Mouse (Mus musculus): Measurements from ENCODE around the gene Catip. TPM values are rescaled to one million over a fixed set of nuclear protein-coding genes. Genes with fewer than 3 reads are reported as not detected.
A peak's percentile ranks its signal among the peaks of the same experiment; 100 is the strongest.
"Not testable (repeated sequence)": the region's sequence is repeated elsewhere in the genome, so short reads cannot be mapped to it uniquely, and the experiment has no call there.

Gene Catip
- polyA plus RNA-seq, 1 experiment from 2014 or later, result 1.2 TPM

DNA sequence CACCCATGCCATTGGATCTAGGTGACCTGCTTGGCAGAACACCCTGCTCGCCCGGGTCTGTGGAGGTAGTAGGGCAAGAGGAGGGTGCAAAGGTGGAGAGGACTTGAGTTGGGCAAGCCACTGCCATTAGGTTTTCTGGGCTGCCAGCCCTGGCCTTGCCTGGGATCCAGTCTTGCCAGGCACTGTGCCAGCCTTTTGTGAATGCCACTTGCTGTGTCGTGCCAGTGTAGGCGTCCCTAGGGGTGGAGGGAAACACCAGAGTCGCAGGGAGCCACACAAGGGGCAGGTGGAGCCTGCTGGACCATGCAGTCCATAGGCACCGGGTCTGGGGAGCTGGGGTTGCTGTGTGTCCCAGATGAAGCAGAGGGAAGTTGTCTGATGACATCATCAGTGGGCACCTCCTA, 21.5 kb upstream of the Catip start:
- Histone ChIP-seq H3K4me2 (ENCODE audit: low read length) (no peak overlapping the region), H3K36me3 (ENCODE audit: control insufficient read depth, insufficient read depth) (no peaks in the 10 kb centered on the region), H3K4me3 (replicated peaks; ENCODE audit: low read length) (no peak overlapping the region), H3K9me3 (ENCODE audit: control insufficient read depth, low read length) (no peaks in the 10 kb centered on the region), H3K27me3 (replicated peaks; ENCODE audit: control insufficient read depth, insufficient read depth, low read length) (no peaks in the 10 kb centered on the region), H3K27ac (ENCODE audit: low read length) (no peak overlapping the region), H3K9ac (replicated peaks; ENCODE audit: low read depth, low read length) (no peak overlapping the region), H3K4me1 (replicated peaks; ENCODE audit: control insufficient read depth, insufficient read depth, low read length) (peaks cover 6% of the 10 kb centered on the region)
- ATAC-seq, result peak; percentile 21; the same call in 1 of the 2 replicates
- 76% methylated on average over 6 of the region's 6 CpGs for WGBS

DNA sequence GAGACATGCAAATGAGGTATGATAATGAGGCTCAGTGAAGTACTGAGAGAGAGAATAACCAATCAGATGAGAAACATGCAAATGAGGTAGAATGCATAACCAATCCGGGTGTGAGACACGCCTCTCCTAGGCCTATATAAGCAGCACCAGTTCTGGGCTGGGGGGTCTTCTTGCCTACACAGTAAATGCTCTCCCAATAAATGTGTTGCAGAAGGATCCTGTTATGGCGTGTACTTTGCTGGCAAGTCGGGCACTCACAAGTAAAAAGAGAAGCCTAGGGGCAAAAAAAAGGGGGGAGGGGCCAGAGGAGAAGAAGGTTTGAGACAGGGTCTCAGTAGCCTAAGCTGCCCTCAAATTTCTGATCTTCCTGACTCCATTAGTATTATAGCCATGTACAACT, 20.9 kb upstream of the Catip start:
- ATAC-seq; H3K4me3 ChIP-seq (replicated peaks; ENCODE audit: low read length); H3K4me1 ChIP-seq (replicated peaks; ENCODE audit: control insufficient read depth, insufficient read depth, low read length); H3K9me3 ChIP-seq (ENCODE audit: control insufficient read depth, low read length); H3K27ac ChIP-seq (ENCODE audit: low read length); H3K9ac ChIP-seq (replicated peaks; ENCODE audit: low read depth, low read length); H3K36me3 ChIP-seq (ENCODE audit: control insufficient read depth, insufficient read depth); H3K27me3 ChIP-seq (replicated peaks; ENCODE audit: control insufficient read depth, insufficient read depth, low read length); H3K4me2 ChIP-seq (ENCODE audit: low read length): not testable (repeated sequence)
- 92% methylated on average over 4 of the region's 4 CpGs for WGBS

DNA sequence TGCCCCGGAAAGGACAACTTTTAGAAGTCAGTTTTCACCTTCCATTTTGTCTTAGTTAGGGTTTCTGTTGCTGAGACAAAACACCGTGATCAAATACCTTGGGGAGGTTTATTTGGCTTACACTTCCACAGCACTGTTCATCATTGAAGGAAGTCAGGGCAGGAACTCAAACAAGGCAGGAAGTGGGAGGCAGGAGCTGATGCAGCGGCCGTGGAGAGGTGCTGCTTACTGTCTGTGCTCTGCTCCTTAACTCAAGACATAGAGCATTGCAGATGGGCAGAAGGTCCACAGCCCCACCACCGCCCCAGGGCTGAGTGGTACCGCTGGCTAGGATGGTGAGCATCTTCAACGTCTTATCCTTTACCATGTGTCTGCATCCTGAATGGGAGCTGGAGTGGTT, 20.0 kb upstream of the Catip start:
- peaks cover 6% of the 10 kb centered on the region for H3K4me1 ChIP-seq (replicated peaks; ENCODE audit: control insufficient read depth, insufficient read depth, low read length)
- no peaks in the 10 kb centered on the region for H3K36me3 ChIP-seq (ENCODE audit: control insufficient read depth, insufficient read depth)
- ATAC-seq, result no peak
- no peak overlapping the region for H3K4me2 ChIP-seq (ENCODE audit: low read length)
- WGBS, result 89% methylated on average over 7 of the region's 7 CpGs
- no peak overlapping the region for H3K4me3 ChIP-seq (replicated peaks; ENCODE audit: low read length)
- H3K27me3 ChIP-seq (replicated peaks; ENCODE audit: control insufficient read depth, insufficient read depth, low read length), result no peaks in the 10 kb centered on the region
- no peak overlapping the region for H3K27ac ChIP-seq (ENCODE audit: low read length)
- H3K9ac ChIP-seq (replicated peaks; ENCODE audit: low read depth, low read length), result no peak overlapping the region
- H3K9me3 ChIP-seq (ENCODE audit: control insufficient read depth, low read length), result no peaks in the 10 kb centered on the region

DNA sequence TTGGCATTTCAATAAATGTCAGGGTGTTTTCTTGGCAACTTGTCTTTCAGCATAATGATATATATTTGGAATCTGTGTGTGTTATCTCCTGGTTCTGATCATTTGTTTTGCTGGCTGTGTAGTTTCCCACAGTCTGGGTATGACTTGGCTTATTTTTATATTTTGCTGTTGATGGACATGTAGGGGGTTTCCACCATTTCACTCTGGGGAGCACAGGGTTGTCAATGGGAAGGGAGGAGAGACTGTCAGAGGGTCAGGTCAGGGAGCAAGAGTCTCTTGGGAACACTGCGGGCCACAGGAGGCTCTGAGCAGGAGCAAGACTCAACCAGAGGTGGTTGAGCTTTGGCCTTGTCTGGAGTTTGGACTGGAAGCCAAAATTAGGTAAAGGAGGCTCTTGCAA, 19.6 kb upstream of the Catip start:
- Histone ChIP-seq H3K4me1 (replicated peaks; ENCODE audit: control insufficient read depth, insufficient read depth, low read length) (peaks cover 3% of the 10 kb centered on the region), H3K27me3 (replicated peaks; ENCODE audit: control insufficient read depth, insufficient read depth, low read length) (no peaks in the 10 kb centered on the region), H3K27ac (ENCODE audit: low read length) (no peak overlapping the region), H3K36me3 (ENCODE audit: control insufficient read depth, insufficient read depth) (no peaks in the 10 kb centered on the region), H3K9me3 (ENCODE audit: control insufficient read depth, low read length) (no peaks in the 10 kb centered on the region), H3K4me2 (ENCODE audit: low read length) (no peak overlapping the region), H3K4me3 (replicated peaks; ENCODE audit: low read length) (no peak overlapping the region), H3K9ac (replicated peaks; ENCODE audit: low read depth, low read length) (no peak overlapping the region)
- 97% methylated on average over 1 of the region's 1 CpGs for WGBS
- ATAC-seq, result no peak

DNA sequence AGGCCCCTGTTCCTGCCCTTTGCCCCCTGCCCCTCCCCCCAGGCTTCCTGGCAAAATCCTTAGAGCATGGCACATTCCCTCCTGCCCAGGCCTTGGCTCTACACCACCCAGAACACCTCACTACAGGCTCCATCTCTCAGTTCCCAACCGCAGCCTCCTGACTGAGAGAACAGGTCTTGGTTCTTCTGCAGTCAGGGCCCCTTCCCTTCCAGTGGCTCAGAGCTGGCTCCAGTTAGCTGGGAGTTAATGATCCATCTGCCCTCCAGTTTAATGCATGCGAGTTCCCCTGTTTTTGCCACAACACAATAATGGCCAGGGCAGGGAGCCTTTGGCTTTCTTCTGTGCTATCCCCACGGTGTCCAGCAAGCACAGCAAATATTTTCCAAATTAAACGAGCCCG, 18.7 kb upstream of the Catip start:
- Histone ChIP-seq H3K27me3 (replicated peaks; ENCODE audit: control insufficient read depth, insufficient read depth, low read length) (no peaks in the 10 kb centered on the region), H3K9ac (replicated peaks; ENCODE audit: low read depth, low read length) (no peak overlapping the region), H3K9me3 (ENCODE audit: control insufficient read depth, low read length) (no peaks in the 10 kb centered on the region), H3K27ac (ENCODE audit: low read length) (no peak overlapping the region), H3K4me1 (replicated peaks; ENCODE audit: control insufficient read depth, insufficient read depth, low read length) (no peaks in the 10 kb centered on the region; the same call in 1 of the 2 replicates), H3K4me3 (replicated peaks; ENCODE audit: low read length) (no peak overlapping the region), H3K4me2 (ENCODE audit: low read length) (no peak overlapping the region), H3K36me3 (ENCODE audit: control insufficient read depth, insufficient read depth) (no peaks in the 10 kb centered on the region)
- no peak for ATAC-seq
- WGBS, result 50% methylated on average over 5 of the region's 5 CpGs

DNA sequence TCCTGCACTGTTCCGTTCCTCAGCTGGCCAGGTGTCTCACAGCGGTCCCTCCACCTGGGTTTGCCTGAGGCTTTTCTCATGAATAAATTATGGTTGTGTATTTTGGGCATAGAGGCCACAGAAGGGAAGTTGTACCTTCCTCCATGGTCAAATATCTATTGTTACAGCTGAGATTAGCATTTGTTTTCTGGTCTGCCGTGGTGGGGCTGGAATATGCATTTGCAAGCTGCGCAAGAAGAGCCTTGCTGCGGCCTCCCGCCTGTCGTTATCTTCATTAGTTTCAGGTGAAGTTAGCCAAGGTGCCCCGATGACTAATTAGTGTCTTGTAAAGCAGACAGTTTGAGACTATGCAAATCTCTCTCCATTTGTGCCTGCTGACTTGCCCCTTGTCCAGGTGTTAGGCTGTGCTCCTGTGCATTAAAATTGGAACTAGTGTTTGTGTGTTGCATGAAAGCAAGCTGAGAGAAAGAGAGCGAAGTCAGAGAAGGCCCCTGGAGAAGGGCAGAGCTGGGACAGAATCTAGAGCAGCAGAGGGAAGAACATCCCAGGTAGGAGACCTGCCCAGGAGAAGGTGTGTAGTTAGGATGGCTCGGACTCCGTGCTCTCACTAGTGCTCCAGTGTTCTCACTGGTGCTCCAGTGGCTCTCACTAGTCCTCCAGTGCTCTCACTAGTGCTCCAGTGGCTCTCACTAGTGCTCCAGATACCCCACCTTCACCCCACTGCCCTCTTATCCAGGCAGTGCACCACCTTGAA, 17.6 kb upstream of the Catip start:
- no peaks in the 10 kb centered on the region; the same call in 1 of the 2 replicates for H3K4me1 ChIP-seq (replicated peaks; ENCODE audit: control insufficient read depth, insufficient read depth, low read length)
- H3K36me3 ChIP-seq (ENCODE audit: control insufficient read depth, insufficient read depth), result no peaks in the 10 kb centered on the region
- ATAC-seq, result no peak
- 71% methylated on average over 11 of the region's 11 CpGs for WGBS
- H3K27me3 ChIP-seq (replicated peaks; ENCODE audit: control insufficient read depth, insufficient read depth, low read length), result no peaks in the 10 kb centered on the region
- no peak overlapping the region for H3K4me2 ChIP-seq (ENCODE audit: low read length)
- H3K4me3 ChIP-seq (replicated peaks; ENCODE audit: low read length), result no peak overlapping the region
- no peaks in the 10 kb centered on the region for H3K9me3 ChIP-seq (ENCODE audit: control insufficient read depth, low read length)
- H3K9ac ChIP-seq (replicated peaks; ENCODE audit: low read depth, low read length), result no peak overlapping the region
- no peak overlapping the region for H3K27ac ChIP-seq (ENCODE audit: low read length)

DNA sequence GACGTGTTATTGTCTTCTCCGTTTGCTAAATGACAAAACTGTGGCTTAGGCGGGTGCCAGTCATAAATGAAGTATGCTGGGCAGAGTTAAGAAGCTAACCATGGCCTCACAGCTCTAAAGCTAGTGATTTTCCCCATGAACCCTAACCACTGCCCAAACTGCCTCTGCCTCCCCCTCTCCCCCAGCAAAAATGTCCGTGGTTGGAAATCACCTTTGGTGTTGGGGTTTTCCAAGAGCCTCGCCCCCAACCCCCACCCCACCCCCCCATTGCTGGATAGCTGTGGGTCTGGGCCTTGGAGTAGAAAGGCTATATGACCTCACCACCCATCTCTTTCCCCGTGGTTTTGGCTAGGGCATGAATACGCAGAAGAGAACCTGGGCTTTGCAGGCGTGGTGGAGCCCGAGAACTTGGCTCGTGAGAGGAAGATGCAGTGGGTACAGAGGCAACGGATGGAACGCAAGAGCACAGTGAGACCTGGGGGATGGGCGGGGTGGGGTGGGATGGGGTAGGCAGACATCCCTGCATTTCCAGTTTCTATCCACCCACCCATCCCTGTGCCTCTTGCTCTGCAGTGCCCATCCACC, 10.6 kb upstream of the Catip start:
- no peak overlapping the region for H3K4me3 ChIP-seq (replicated peaks; ENCODE audit: low read length)
- H3K27me3 ChIP-seq (replicated peaks; ENCODE audit: control insufficient read depth, insufficient read depth, low read length), result no peaks in the 10 kb centered on the region
- no peak overlapping the region for H3K4me2 ChIP-seq (ENCODE audit: low read length)
- no peak for ATAC-seq
- WGBS, result 96% methylated on average over 13 of the region's 13 CpGs
- no peaks in the 10 kb centered on the region for H3K4me1 ChIP-seq (replicated peaks; ENCODE audit: control insufficient read depth, insufficient read depth, low read length)
- H3K9me3 ChIP-seq (ENCODE audit: control insufficient read depth, low read length), result no peaks in the 10 kb centered on the region
- 0 out of 2 replicates have a peak, but pooled peaks cover 6% of the 10 kb centered on the region for H3K36me3 ChIP-seq (ENCODE audit: control insufficient read depth, insufficient read depth)
- H3K27ac ChIP-seq (ENCODE audit: low read length), result no peak overlapping the region
- no peak overlapping the region for H3K9ac ChIP-seq (replicated peaks; ENCODE audit: low read depth, low read length)

DNA sequence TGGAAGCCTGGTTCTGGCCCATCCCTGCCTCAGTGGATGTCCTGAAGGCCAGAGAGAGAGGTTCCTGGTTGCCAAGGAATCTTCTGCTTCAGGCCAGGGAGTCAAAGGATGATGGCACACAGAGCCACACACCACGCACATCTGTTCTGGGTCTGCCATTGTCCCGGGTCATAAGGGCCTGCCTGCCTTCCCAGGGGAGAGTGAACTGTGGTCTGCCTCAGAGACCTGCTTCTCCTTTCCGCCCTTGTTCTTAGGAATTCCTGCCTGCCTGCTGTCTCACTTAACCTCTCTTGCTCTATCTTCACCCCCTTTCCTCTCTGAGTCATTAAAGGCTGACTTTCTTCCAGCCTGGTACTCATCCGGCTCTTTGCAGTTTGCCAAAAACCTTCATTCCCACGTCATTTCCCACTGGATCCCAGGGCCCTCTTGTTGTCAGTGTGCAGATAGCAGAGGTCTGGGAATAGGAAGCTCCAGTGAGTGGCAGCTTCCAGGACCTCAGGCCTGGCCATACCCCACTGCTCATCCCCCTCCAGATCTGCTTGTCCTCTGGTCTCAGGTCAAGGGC, 9.3 kb upstream of the Catip start:
- Histone ChIP-seq H3K36me3 (ENCODE audit: control insufficient read depth, insufficient read depth) (0 out of 2 replicates have a peak, but pooled peaks cover 6% of the 10 kb centered on the region), H3K4me2 (ENCODE audit: low read length) (no peak overlapping the region), H3K4me1 (replicated peaks; ENCODE audit: control insufficient read depth, insufficient read depth, low read length) (no peaks in the 10 kb centered on the region), H3K9ac (replicated peaks; ENCODE audit: low read depth, low read length) (no peak overlapping the region), H3K4me3 (replicated peaks; ENCODE audit: low read length) (no peak overlapping the region), H3K27ac (ENCODE audit: low read length) (no peak overlapping the region), H3K27me3 (replicated peaks; ENCODE audit: control insufficient read depth, insufficient read depth, low read length) (no peaks in the 10 kb centered on the region), H3K9me3 (ENCODE audit: control insufficient read depth, low read length) (no peaks in the 10 kb centered on the region)
- no peak for ATAC-seq
- WGBS, result 75% methylated on average over 5 of the region's 5 CpGs

DNA sequence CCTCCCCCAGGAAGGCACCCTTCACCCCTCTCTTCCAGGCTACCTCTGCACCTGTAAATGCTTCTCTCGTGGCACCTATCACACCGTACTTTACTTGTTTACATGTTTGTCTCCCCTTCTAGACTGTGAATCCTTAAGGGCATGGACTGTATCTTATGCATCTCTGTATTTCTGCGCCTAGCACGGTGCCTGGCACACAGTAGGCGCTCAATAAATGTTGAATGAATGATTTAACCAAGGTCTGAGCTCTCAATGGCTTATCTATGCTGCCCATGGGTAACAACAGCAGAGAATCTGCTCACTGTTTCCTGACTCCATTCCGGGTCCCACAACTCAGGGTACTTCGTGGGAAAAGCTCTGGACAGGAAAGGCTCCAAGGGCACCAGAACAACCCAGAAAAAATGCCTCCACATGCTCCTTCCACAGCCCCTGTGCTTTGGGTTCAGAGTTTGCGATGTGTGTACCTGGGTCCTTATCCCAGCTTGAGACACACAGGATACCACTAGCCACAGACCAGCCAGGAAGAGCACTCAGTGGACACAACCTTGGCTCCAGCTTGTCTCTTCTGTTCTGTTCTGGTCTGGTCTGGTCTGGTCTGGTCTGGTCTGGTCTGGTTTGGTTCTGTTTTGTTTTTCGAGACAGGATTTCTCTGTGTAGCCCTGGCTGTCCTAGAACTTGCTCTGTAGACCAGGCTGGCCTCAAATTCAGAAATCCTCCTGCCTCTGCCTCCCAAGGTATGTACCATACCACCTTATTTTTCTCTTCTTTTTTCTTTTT, 8.3 kb upstream of the Catip start:
- Histone ChIP-seq H3K27me3 (replicated peaks; ENCODE audit: control insufficient read depth, insufficient read depth, low read length) (no peaks in the 10 kb centered on the region), H3K4me1 (replicated peaks; ENCODE audit: control insufficient read depth, insufficient read depth, low read length) (no peaks in the 10 kb centered on the region), H3K4me3 (replicated peaks; ENCODE audit: low read length) (no peak overlapping the region), H3K9me3 (ENCODE audit: control insufficient read depth, low read length) (no peaks in the 10 kb centered on the region), H3K27ac (ENCODE audit: low read length) (no peak overlapping the region), H3K9ac (replicated peaks; ENCODE audit: low read depth, low read length) (no peak overlapping the region), H3K36me3 (ENCODE audit: control insufficient read depth, insufficient read depth) (0 out of 2 replicates have a peak, but pooled peaks cover 6% of the 10 kb centered on the region), H3K4me2 (ENCODE audit: low read length) (no peak overlapping the region)
- no peak for ATAC-seq
- 88% methylated on average over 9 of the region's 9 CpGs for WGBS

All from forebrain, embryonic 16.5 days (tissue).